Mouse (Mus musculus) forebrain, embryonic 15.5 days (tissue): Measurements from ENCODE around the gene Ccl20. TPM values are rescaled to one million over a fixed set of nuclear protein-coding genes. Genes with fewer than 3 reads are reported as not detected.

Experiments
- ATAC-seq: fragments of 200-750 bp; cut with Nextera tagmentation; replicated peaks from 2 replicates; pipeline ENCODE4 v1.8.0; 2017; ENCODE audit warnings: mild to moderate bottlenecking, moderate TSS enrichment, moderate library complexity
- H3K27ac ChIP-seq: fragments of 300-500 bp; sonication (generic); replicated peaks from 2 replicates; pipeline ENCODE4 v1.5.1; 2015; ENCODE audit warnings: mild to moderate bottlenecking, inconsistent platforms
- H3K27me3 ChIP-seq: fragments of 300-500 bp; sonication (generic); 2 replicates; pipeline ENCODE4 v1.6.1; 2015; ENCODE audit warnings: inconsistent platforms
- H3K36me3 ChIP-seq: fragments of 300-500 bp; sonication (generic); 2 replicates; pipeline ENCODE4 v1.6.1; 2015; ENCODE audit warnings: mild to moderate bottlenecking, inconsistent platforms
- H3K4me1 ChIP-seq: fragments of 300-500 bp; sonication (generic); 2 replicates; pipeline ENCODE4 v1.6.1; 2015; ENCODE audit warnings: inconsistent platforms
- H3K4me2 ChIP-seq: fragments of 300-500 bp; sonication (generic); replicated peaks from 2 replicates; pipeline ENCODE4 v1.6.1; 2015; ENCODE audit warnings: mild to moderate bottlenecking, inconsistent platforms
- H3K4me3 ChIP-seq: fragments of 300-500 bp; sonication (generic); 2 replicates; pipeline ENCODE4 v1.5.1; 2015; ENCODE audit warnings: mild to moderate bottlenecking, inconsistent platforms
- H3K9ac ChIP-seq: fragments of 300-500 bp; sonication (generic); replicated peaks from 2 replicates; pipeline ENCODE4 v1.6.1; 2015; ENCODE audit warnings: mild to moderate bottlenecking, inconsistent platforms
- H3K9me3 ChIP-seq: fragments of 300-500 bp; sonication (generic); 2 replicates; pipeline ENCODE4 v1.6.1; 2016; ENCODE audit warnings: inconsistent platforms
- WGBS: fragments of 180-500 bp; shearing (Covaris S2); methylation state at CpG from one replicate; pipeline ENCODE4 v1.1.7; 2015; ENCODE audit warnings: mixed read lengths; 5-methylcytosine and 5-hydroxymethylcytosine counted together
- polyA plus RNA-seq: library from polyadenylated mRNA; unstranded; fragments of >200 nt; fragmentation: Nextera tagmentation; extraction: Ambion mirVana; gene quantifications from 2 replicates; pipeline ENCODE4 v1.2.1, GENCODE M21; 2015

Ccl20 gene
- not detected in 2 replicates for polyA plus RNA-seq

DNA sequence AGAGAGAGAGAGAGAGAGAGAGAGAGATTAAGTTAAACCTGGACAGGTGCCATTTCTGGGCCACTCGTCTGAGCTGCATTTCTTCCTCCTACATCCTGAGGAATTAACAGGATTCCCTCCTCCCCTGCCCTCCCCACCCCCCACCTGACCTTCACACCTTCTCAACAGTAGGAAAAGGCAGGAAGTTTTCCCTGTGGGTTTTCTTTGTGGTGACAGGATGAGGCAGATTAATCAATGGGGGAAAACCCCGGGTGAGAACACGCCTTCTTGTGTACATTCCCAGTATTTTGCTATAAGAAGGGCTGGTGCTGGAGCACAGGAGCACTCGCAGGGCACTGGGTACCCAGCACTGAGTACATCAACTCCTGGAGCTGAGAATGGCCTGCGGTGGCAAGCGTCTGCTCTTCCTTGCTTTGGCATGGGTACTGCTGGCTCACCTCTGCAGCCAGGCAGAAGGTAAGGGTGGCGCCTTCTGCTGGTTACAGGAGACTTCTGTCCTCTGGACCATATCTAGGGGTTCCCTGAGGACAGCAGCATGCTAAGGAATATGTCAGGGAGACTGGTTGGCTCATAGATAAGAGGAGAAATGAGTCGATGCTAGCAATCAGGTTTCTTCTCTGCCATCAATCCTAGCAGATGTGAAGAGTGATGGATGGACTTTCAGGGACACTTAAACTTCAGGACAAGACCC, at the start of gene Ccl20:
TSS of gene Ccl20 (plus strand) at position 320 of the 691 bp plus-strand sequence.
- no peak for ATAC-seq
- WGBS, result 53% methylated on average over 8 of the region's 8 CpGs
- no peak within 1 kb of the TSS for H3K27ac ChIP-seq

DNA sequence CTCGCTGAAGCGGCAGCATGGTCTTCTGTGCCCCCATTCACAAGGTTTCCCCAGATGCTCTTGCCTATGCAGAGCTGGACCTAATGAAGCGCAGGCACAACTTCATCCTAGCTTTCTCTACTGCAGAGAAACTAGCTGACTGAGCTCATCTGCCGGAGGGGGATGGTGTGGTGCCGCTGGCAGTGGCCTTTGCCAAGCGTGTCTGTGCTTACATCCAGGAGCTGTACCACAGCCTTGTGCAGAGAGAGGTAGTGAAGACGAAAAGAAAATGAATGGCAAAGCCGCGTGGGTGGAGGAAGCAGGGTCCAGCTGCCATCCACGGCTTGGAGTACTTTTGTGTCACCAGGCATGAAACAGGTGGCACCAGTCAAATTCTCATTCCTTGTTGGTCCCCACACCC, 49.4 kb upstream of the Ccl20 start:
- H3K9me3 ChIP-seq, result no peaks in the 10 kb centered on the region
- no peaks in the 10 kb centered on the region for H3K36me3 ChIP-seq
- H3K27ac ChIP-seq, result no peak overlapping the region
- ATAC-seq, result no peak
- no peaks in the 10 kb centered on the region for H3K4me1 ChIP-seq
- no peak overlapping the region for H3K4me2 ChIP-seq
- no peak overlapping the region for H3K4me3 ChIP-seq
- WGBS, result 82% methylated on average over 10 of the region's 10 CpGs
- no peak overlapping the region for H3K9ac ChIP-seq
- no peaks in the 10 kb centered on the region for H3K27me3 ChIP-seq

More for the DNA sequence above, at the start of gene Ccl20:
- no peaks in the 10 kb centered on the region for H3K4me1 ChIP-seq
- H3K36me3 ChIP-seq, result no peaks in the 10 kb centered on the region
- no peaks in the 10 kb centered on the region for H3K9me3 ChIP-seq
- no peak within 1 kb of the TSS for H3K4me2 ChIP-seq
- H3K27me3 ChIP-seq, result no peaks in the 10 kb centered on the region
- H3K9ac ChIP-seq, result no peak within 1 kb of the TSS
- H3K4me3 ChIP-seq, result no peak within 1 kb of the TSS

DNA sequence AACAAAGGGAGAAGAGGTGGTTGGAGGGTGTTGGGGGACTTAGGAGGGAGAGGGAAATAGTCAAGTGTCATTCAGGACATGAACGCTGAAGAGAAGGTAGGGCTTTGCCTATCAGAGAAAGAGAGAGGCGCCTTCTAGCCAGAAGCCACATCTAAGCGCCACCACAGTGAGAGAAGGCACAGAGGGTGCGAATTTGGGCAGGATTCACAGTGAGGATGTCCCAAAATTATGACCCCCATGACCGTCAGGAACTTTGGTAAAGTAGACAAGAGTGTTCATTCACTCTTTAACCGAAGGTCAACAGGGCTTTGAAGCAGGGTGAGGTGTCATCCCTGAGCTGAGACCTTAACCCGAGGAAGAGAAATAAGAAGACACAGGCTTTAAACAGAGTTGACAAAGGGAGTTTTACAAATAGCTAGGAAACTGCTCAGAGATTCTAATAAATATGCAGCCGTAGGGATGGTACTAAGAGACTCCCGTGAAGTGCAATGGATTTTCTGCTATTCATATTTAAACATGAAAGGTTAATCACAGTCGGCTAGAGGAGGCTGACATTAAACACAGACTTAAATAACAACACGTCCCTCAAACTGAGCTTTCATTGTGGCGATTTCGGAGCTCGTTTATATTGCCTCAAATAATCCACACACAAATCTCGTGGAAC, 40.9 kb upstream of the Ccl20 start:
- H3K36me3 ChIP-seq, result no peaks in the 10 kb centered on the region
- 31% methylated on average over 15 of the region's 15 CpGs for WGBS
- peak overlapping the region; percentile 37 for H3K4me2 ChIP-seq
- peak; percentile 72 for ATAC-seq
- no peaks in the 10 kb centered on the region; the same call in 1 of the 2 replicates for H3K4me1 ChIP-seq
- no peaks in the 10 kb centered on the region for H3K9me3 ChIP-seq
- no peaks in the 10 kb centered on the region for H3K27me3 ChIP-seq
- peak overlapping the region; percentile 23 for H3K4me3 ChIP-seq
- no peak overlapping the region for H3K9ac ChIP-seq
- H3K27ac ChIP-seq, result no peak overlapping the region

DNA sequence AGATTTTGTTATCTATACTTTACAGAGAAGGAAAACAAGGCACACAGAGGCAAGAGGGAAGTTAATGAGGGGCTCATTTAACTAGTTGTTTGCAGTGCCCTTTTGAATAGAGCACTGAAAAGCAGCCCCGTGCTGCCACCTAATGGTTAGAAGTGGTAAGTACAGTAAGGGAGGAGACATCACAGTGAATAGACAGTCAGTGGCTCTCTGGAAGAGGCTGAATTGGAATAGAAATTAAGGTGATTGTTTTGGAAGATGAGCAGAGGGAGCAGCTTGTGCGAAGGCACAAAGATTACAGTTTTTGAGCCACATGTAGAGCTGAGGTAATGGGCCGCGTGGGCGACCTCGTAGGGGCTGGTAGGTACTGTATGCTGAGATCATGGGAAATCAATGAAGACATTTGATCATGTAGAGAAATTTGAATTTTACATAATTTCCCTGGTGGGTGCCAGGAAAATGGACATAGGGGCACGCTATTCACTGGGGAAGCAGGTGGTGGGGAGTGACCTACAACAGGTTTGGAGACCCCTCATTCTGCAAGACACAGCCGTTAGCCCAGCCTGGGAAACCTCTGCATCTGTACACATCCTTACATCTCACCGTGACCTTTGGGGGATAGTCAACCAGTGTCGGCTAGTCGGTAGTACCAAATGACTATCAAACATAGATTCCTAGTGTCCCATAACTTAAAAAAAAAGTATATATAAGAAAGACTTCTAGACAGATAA, 40.2 kb upstream of the Ccl20 start:
- H3K27me3 ChIP-seq, result no peaks in the 10 kb centered on the region
- no peak overlapping the region for H3K9ac ChIP-seq
- no peaks in the 10 kb centered on the region for H3K36me3 ChIP-seq
- H3K4me2 ChIP-seq, result peak overlapping the region; percentile 37
- no peak overlapping the region for H3K27ac ChIP-seq
- H3K9me3 ChIP-seq, result no peaks in the 10 kb centered on the region
- WGBS, result 53% methylated on average over 11 of the region's 11 CpGs
- peak overlapping the region; percentile 23 for H3K4me3 ChIP-seq
- ATAC-seq, result peak; percentile 96
- no peaks in the 10 kb centered on the region; the same call in 1 of the 2 replicates for H3K4me1 ChIP-seq

DNA sequence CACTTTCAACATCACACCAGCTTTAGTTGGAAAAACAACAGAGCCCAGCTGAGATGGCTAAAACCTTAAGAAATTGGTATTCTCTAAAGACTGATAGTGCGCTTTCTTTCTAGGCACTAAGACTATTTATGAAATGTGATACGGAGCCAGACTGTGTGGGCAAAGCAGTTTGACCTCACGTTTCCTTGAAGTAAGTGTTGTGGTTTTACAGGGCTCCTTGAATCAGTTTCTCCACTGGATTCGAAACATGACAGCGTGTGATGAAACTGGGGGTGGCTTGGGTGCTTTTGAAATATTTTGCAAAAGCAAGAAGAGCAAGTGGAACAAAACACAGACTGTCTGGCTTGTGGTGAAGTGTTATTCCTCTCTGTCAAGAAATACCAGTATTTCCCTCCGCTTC, 39.5 kb upstream of the Ccl20 start:
- no peaks in the 10 kb centered on the region for H3K36me3 ChIP-seq
- H3K4me3 ChIP-seq, result no peak overlapping the region
- H3K4me2 ChIP-seq, result no peak overlapping the region
- H3K9ac ChIP-seq, result no peak overlapping the region
- no peaks in the 10 kb centered on the region for H3K27me3 ChIP-seq
- no peak for ATAC-seq
- H3K27ac ChIP-seq, result no peak overlapping the region
- 84% methylated on average over 6 of the region's 6 CpGs for WGBS
- no peaks in the 10 kb centered on the region; the same call in 1 of the 2 replicates for H3K4me1 ChIP-seq
- H3K9me3 ChIP-seq, result no peaks in the 10 kb centered on the region

DNA sequence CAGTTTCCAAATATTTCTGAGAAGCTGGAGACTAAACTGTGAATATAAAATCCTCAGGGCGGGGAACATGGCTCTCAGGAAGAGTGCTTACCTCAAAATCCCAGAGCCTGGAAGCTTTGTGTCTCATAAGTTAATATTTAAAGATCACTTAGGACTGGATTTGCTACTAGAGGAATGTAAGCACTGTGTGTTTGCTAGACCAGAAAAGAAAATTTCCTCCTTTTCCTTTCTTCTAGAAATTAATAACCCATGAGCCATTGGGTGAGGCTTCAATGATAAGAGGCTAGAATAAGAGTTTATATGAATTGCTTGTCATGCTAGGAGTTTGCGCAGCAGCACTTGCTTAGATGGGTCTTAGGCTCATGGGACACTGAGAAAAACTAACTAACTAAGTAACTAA, 31.8 kb upstream of the Ccl20 start:
- H3K27me3 ChIP-seq, result no peaks in the 10 kb centered on the region
- no peaks in the 10 kb centered on the region for H3K9me3 ChIP-seq

DNA sequence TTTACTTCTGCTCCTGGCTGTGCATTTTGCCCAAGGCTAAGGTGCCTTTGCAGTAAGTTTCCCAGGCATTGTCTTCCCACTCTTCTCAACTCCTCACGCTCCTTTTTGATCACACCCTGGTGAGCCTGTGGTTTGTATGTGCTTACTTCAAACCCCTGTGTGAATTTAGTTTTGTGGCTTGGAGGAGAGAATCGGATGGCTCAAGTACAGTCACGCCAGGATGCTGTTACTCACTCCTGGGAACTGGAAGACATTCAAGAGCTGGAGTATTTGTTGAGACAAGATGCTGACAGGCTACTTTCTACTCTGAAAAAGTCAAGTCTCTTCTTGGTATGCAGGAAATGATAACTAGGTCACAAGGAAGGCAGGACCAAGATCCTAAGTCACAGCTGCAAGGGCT, 25.3 kb upstream of the Ccl20 start:
- H3K4me1 ChIP-seq, result no peaks in the 10 kb centered on the region
- no peak overlapping the region for H3K9ac ChIP-seq
- ATAC-seq, result no peak
- no peaks in the 10 kb centered on the region for H3K9me3 ChIP-seq
- no peaks in the 10 kb centered on the region for H3K27me3 ChIP-seq
- H3K27ac ChIP-seq, result no peak overlapping the region
- H3K36me3 ChIP-seq, result no peaks in the 10 kb centered on the region
- 79% methylated on average over 3 of the region's 3 CpGs for WGBS
- no peak overlapping the region for H3K4me3 ChIP-seq
- H3K4me2 ChIP-seq, result no peak overlapping the region

More for the DNA sequence above, 31.8 kb upstream of the Ccl20 start:
- Histone ChIP-seq H3K4me2 (no peak overlapping the region), H3K9ac (no peak overlapping the region), H3K4me1 (no peaks in the 10 kb centered on the region), H3K36me3 (no peaks in the 10 kb centered on the region), H3K4me3 (no peak overlapping the region), H3K27ac (no peak overlapping the region)
- ATAC-seq, result no peak
- 93% methylated on average over 2 of the region's 2 CpGs for WGBS

DNA sequence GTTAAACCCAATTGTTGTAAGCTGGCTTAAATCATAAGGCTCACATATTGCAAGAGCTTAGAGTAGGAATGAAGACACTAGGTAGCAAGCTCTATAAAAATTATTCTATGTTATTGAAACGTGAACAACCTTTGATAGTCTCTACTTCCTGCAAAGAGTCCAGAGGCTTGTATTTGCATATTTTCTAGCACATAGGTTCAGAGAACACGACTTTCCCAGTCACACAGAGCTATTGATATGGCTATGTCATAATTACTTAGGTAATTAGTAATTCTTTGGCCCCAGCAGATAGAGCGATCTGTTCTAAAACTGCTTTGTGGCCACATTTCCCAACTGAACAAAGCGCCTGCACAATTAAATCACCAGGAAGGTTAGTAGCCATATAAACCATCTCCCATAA, 19.6 kb upstream of the Ccl20 start:
- no peak overlapping the region for H3K27ac ChIP-seq
- H3K4me1 ChIP-seq, result peaks cover 5% of the 10 kb centered on the region; the same call in 1 of the 2 replicates
- H3K27me3 ChIP-seq, result no peaks in the 10 kb centered on the region
- H3K4me2 ChIP-seq, result no peak overlapping the region
- no peak overlapping the region for H3K4me3 ChIP-seq
- ATAC-seq, result no peak
- no peaks in the 10 kb centered on the region for H3K36me3 ChIP-seq
- H3K9me3 ChIP-seq, result no peaks in the 10 kb centered on the region
- no peak overlapping the region for H3K9ac ChIP-seq
- 68% methylated on average over 4 of the region's 4 CpGs for WGBS

DNA sequence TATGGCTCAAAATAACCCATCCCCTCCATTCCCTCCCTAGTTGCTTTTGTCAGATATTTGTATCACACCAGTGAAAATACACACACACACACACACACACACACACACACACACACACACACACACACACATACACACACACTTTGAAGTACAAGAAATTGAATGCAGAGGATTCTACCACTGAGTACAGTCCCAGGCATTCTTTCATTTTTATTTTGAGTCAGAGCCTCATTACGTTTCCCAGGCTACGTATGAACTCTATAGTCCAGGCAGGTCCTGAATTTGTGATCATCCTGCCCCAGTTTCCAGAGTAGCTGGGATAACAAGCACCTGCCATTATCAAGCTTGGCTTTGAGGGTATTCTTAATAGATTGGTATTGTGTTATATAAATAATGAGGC, 17.4 kb upstream of the Ccl20 start:
- ATAC-seq, result no peak
- Histone ChIP-seq H3K9me3 (no peaks in the 10 kb centered on the region), H3K9ac (no peak overlapping the region), H3K27ac (no peak overlapping the region), H3K4me3 (no peak overlapping the region), H3K4me1 (peaks cover 5% of the 10 kb centered on the region; the same call in 1 of the 2 replicates), H3K36me3 (no peaks in the 10 kb centered on the region), H3K27me3 (no peaks in the 10 kb centered on the region), H3K4me2 (no peak overlapping the region)
- WGBS, result 47% methylated on average over 2 of the region's 2 CpGs

DNA sequence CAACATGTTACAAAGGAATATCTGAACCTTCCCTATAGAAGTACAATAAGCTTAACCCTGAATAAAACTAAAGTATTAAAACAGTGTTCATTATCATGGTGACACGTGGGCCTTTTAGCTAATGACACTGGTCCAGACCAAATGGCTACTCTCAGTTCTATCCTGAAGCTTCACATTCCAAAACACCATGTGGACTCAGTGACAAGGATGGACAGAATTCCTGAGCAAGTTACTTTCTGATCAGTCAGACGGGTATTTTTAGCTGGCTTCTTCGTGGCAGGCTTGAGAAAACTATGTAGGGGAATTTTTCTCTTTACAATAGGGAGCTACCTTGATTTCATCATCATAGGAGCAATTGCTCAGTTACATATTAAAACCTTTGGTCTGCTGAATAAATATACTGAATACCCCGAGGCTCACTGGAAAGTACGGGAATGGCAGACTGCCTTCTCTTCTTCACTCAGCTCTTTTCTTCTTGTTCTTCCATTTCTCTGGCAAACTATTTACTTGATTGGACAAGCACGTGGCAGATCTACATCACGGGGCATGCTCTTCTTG, 16.9 kb upstream of the Ccl20 start:
- Histone ChIP-seq H3K9me3 (no peaks in the 10 kb centered on the region), H3K4me2 (no peak overlapping the region), H3K27ac (no peak overlapping the region), H3K36me3 (no peaks in the 10 kb centered on the region), H3K9ac (no peak overlapping the region), H3K4me3 (no peak overlapping the region), H3K27me3 (no peaks in the 10 kb centered on the region), H3K4me1 (peaks cover 5% of the 10 kb centered on the region; the same call in 1 of the 2 replicates)
- 62% methylated on average over 7 of the region's 7 CpGs for WGBS
- ATAC-seq, result no peak

DNA sequence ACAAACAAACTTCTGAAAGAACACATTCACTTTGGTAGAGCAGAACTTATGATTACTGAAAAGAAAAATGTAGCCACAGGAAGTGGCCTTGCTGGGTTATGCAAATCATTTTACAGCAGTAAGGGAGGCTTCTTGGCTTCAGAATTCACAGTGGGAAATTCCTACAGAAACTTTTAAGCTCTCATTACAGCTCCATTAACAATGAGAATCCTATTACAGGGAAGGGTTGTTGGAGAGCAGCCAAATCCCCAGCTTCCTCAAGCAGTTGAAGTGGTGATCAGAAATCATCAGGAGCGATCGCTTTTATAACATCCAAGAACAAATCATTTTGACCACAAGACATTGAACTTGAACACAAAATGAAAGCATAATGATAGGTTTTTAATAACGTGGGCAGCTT, 14.7 kb upstream of the Ccl20 start:
- H3K36me3 ChIP-seq, result no peaks in the 10 kb centered on the region
- H3K4me3 ChIP-seq, result no peak overlapping the region
- WGBS, result 16% methylated on average over 3 of the region's 3 CpGs
- no peak overlapping the region for H3K4me2 ChIP-seq
- H3K9ac ChIP-seq, result no peak overlapping the region
- no peaks in the 10 kb centered on the region for H3K9me3 ChIP-seq
- ATAC-seq, result 0 out of 2 replicates have a peak, but pooled peaks have one; percentile 16
- H3K4me1 ChIP-seq, result peaks cover 5% of the 10 kb centered on the region; the same call in 1 of the 2 replicates
- H3K27ac ChIP-seq, result no peak overlapping the region
- no peaks in the 10 kb centered on the region for H3K27me3 ChIP-seq

DNA sequence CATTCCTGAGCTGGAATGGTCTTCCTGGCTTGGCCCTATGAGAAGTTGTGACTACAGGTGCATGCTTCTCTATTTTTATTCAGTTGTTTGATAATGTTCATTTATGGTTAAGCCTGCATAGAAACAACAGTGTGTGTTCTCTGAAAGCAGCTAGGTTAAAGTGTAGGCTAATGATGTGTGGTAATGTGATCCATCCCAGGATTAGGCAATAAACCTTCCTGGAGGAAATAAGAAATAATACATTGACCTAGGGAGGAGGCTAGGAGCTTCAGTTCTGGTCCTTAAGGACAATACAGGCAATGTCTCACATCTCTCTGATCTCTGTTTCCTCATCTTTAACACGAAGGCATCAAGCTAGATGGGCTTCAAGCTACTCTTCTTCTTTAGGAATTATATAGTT, 11.1 kb upstream of the Ccl20 start:
- Histone ChIP-seq H3K4me2 (no peak overlapping the region), H3K36me3 (no peaks in the 10 kb centered on the region), H3K27ac (no peak overlapping the region), H3K9ac (no peak overlapping the region), H3K4me1 (peaks cover 5% of the 10 kb centered on the region; the same call in 1 of the 2 replicates), H3K9me3 (no peaks in the 10 kb centered on the region), H3K4me3 (no peak overlapping the region), H3K27me3 (no peaks in the 10 kb centered on the region)
- WGBS, result 58% methylated on average over 1 of the region's 1 CpGs
- ATAC-seq, result no peak
